Mouse (Mus musculus) limb, embryonic 11.5 days (tissue): ENCODE results near the gene Gm21983. TPM values are rescaled to one million over a fixed set of nuclear protein-coding genes. Genes with fewer than 3 reads are reported as not detected.
A peak's percentile ranks its signal among the peaks of the same experiment; 100 is the strongest.

Experiments used
- ATAC-seq: fragments of 200-750 bp; cut with Nextera tagmentation; 2 replicates; pipeline ENCODE4 v1.8.0; 2017; ENCODE audit warnings: low read depth; ENCODE audit not compliant: insufficient number of reproducible peaks, low FRiP score, low TSS enrichment
- DNase-seq: peaks from one replicate; pipeline ENCODE4 v3.0.0-alpha.2; 2015; ENCODE audit warnings: low spot score
- H3K27ac ChIP-seq: fragments of 300-500 bp; sonication (generic); replicated peaks from 2 replicates; pipeline ENCODE4 v1.5.1; 2014; ENCODE audit warnings: low read depth, mild to moderate bottlenecking, low read length
- H3K27me3 ChIP-seq: fragments of 300-500 bp; sonication (generic); 2 replicates; pipeline ENCODE4 v1.6.1; 2014; ENCODE audit warnings: mild to moderate bottlenecking, low read length, mixed read lengths; ENCODE audit not compliant: control insufficient read depth, insufficient read depth
- H3K36me3 ChIP-seq: fragments of 300-500 bp; sonication (generic); 2 replicates; pipeline ENCODE4 v1.6.1; 2014; ENCODE audit warnings: mild to moderate bottlenecking, low read length, moderate library complexity, mixed read lengths; ENCODE audit not compliant: control insufficient read depth, insufficient read depth
- H3K4me1 ChIP-seq: fragments of 300-500 bp; sonication (generic); 2 replicates; pipeline ENCODE4 v1.6.1; 2014; ENCODE audit warnings: low read length, mixed read lengths; ENCODE audit not compliant: control insufficient read depth, insufficient read depth
- H3K4me2 ChIP-seq: fragments of 300-500 bp; sonication (generic); 2 replicates; pipeline ENCODE4 v1.6.1; 2014; ENCODE audit warnings: low read depth, mild to moderate bottlenecking, moderate library complexity; ENCODE audit not compliant: severe bottlenecking
- H3K4me3 ChIP-seq: fragments of 300-500 bp; sonication (generic); 2 replicates; pipeline ENCODE4 v1.5.1; 2014; ENCODE audit warnings: low read depth, low read length
- H3K9ac ChIP-seq: fragments of 300-500 bp; sonication (generic); 2 replicates; pipeline ENCODE4 v1.6.1; 2014; ENCODE audit warnings: mild to moderate bottlenecking, low read length
- H3K9me3 ChIP-seq: fragments of 300-500 bp; sonication (generic); 2 replicates; pipeline ENCODE4 v1.6.1; 2016; ENCODE audit warnings: low read length; ENCODE audit not compliant: control insufficient read depth
- WGBS: fragments of 180-500 bp; shearing (Covaris S2); extraction: QIAGEN DNeasy Blood & Tissue Kit; methylation state at CpG from one replicate; pipeline ENCODE4 v1.1.7; 2014; 5-methylcytosine and 5-hydroxymethylcytosine counted together
- polyA plus RNA-seq: library from polyadenylated mRNA; unstranded; fragments of >200 nt; fragmentation: Nextera tagmentation; extraction: Ambion mirVana; gene quantifications from 2 replicates; pipeline ENCODE4 v1.2.1, GENCODE M21; 2014

The Gm21983 gene
- polyA plus RNA-seq, 1 experiment from 2014 or later: not detected

- Histone ChIP-seq H3K4me2 (no peak overlapping the region), H3K27ac (no peak overlapping the region), H3K9me3 (no peaks in the 10 kb centered on the region), H3K4me3 (no peak overlapping the region), H3K36me3 (peaks cover 14% of the 10 kb centered on the region), H3K4me1 (peaks cover 26% of the 10 kb centered on the region), H3K9ac (no peak overlapping the region), H3K27me3 (no peaks in the 10 kb centered on the region)
- DNase-seq (no peak), ATAC-seq (no peak)
- 92% methylated on average over 5 of the region's 5 CpGs for WGBS
These were observed 18.0 kb downstream of the Gm21983 start for GRCm38 (mm10) chr7:27162780-27163449.

GRCm38 (mm10) chr7:27161744-27162143 lies 19.1 kb downstream of the Gm21983 start:
- Histone ChIP-seq H3K27ac (no peak overlapping the region), H3K9ac (no peak overlapping the region), H3K36me3 (peaks cover 14% of the 10 kb centered on the region), H3K9me3 (no peaks in the 10 kb centered on the region), H3K4me3 (no peak overlapping the region), H3K4me2 (no peak overlapping the region), H3K27me3 (no peaks in the 10 kb centered on the region), H3K4me1 (peaks cover 22% of the 10 kb centered on the region)
- 85% methylated on average over 4 of the region's 4 CpGs for WGBS
- ATAC-seq: no peak
- no peak for DNase-seq

DNA sequence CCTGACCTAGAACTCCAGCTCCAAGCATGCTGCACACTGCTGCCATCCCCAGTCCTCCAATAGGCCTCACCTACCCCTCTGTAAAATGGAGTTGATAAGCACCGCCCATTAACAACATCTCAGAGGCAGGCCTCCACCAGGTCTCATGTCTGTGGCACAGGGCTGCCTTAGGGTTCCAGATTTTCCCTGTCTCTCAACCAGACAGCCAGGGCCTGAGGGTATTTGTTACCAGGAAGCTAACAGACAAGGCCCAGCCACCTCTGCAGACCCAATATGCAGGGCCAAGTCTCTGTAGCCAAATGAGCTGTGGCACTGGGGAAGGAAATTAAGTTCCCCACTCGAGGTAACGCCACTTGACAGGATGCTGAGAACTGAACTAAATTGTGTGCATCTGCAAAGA lies 20.0 kb downstream of the Gm21983 start:
- Histone ChIP-seq H3K36me3 (peaks cover 14% of the 10 kb centered on the region), H3K4me2 (no peak overlapping the region), H3K4me3 (no peak overlapping the region), H3K9ac (no peak overlapping the region), H3K9me3 (no peaks in the 10 kb centered on the region), H3K27ac (no peak overlapping the region), H3K4me1 (peaks cover 22% of the 10 kb centered on the region), H3K27me3 (no peaks in the 10 kb centered on the region)
- 90% methylated on average over 3 of the region's 3 CpGs for WGBS
- ATAC-seq: no peak
- no peak for DNase-seq

GRCm38 (mm10) chr7:27159882-27160281 lies 21.0 kb downstream of the Gm21983 start:
- no peaks in the 10 kb centered on the region for H3K9me3 ChIP-seq
- peaks cover 12% of the 10 kb centered on the region for H3K36me3 ChIP-seq
- no peak overlapping the region for H3K27ac ChIP-seq
- no peak overlapping the region for H3K4me2 ChIP-seq
- H3K27me3 ChIP-seq: no peaks in the 10 kb centered on the region
- DNase-seq (peak; percentile 82), ATAC-seq (peak; percentile 86)
- H3K4me3 ChIP-seq: no peak overlapping the region
- peaks cover 13% of the 10 kb centered on the region for H3K4me1 ChIP-seq
- 22% methylated on average over 8 of the region's 8 CpGs for WGBS
- H3K9ac ChIP-seq: no peak overlapping the region

- Histone ChIP-seq H3K9ac (no peak overlapping the region), H3K27me3 (no peaks in the 10 kb centered on the region), H3K4me3 (no peak overlapping the region), H3K9me3 (no peaks in the 10 kb centered on the region), H3K4me1 (peaks cover 8% of the 10 kb centered on the region; the same call in 1 of the 2 replicates), H3K36me3 (peaks cover 8% of the 10 kb centered on the region), H3K27ac (no peak overlapping the region), H3K4me2 (no peak overlapping the region)
- WGBS: 98% methylated on average over 6 of the region's 6 CpGs
- DNase-seq (no peak), ATAC-seq (no peak)
These were observed 21.6 kb downstream of the Gm21983 start for GRCm38 (mm10) chr7:27159256-27159655.

GRCm38 (mm10) chr7:27158171-27158570 lies 22.7 kb downstream of the Gm21983 start:
- no peak overlapping the region for H3K4me3 ChIP-seq
- 95% methylated on average over 9 of the region's 9 CpGs for WGBS
- DNase-seq (no peak), ATAC-seq (no peak)
- 0 out of 2 replicates have a peak, but pooled peaks cover 3% of the 10 kb centered on the region for H3K4me1 ChIP-seq
- no peaks in the 10 kb centered on the region for H3K9me3 ChIP-seq
- peaks cover 6% of the 10 kb centered on the region for H3K36me3 ChIP-seq
- no peak overlapping the region for H3K9ac ChIP-seq
- H3K4me2 ChIP-seq: no peak overlapping the region
- no peaks in the 10 kb centered on the region for H3K27me3 ChIP-seq
- no peak overlapping the region for H3K27ac ChIP-seq

GRCm38 (mm10) chr7:27156005-27156404 lies 24.9 kb downstream of the Gm21983 start:
- no peak for DNase-seq
- H3K27ac ChIP-seq: no peak overlapping the region
- H3K4me1 ChIP-seq: no peaks in the 10 kb centered on the region
- H3K9ac ChIP-seq: no peak overlapping the region
- 79% methylated on average over 13 of the region's 13 CpGs for WGBS
- H3K36me3 ChIP-seq: peaks cover 6% of the 10 kb centered on the region
- ATAC-seq: no peak
- no peaks in the 10 kb centered on the region for H3K9me3 ChIP-seq
- no peaks in the 10 kb centered on the region for H3K27me3 ChIP-seq
- no peak overlapping the region for H3K4me3 ChIP-seq
- H3K4me2 ChIP-seq: no peak overlapping the region

DNA sequence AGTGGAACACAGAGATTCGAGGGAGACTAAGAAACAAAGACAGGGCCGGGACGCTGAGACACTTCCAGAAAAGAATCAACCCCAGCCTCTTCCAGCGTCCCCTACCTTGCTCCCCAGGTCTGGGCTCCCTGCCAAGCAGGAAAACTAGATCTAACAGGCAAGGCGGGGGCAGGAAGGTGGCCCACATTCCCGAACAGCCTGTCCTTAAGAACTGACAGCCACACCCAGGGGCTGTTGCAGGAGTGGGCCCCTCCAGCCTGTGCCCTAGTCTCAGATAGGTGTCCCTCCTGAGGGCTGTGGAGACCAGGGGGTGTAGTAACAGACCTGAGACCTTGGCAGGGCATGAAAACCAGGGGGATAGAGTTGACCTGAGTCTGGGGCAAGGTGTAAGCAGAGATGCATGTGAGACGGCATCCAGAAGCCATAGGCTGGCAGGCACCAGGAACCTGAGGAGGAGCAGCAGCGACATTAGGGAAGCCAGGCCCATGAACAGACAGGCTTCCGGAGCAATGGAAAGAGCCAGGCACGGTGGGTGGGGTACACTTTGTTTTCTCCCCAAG lies 27.6 kb downstream of the Gm21983 start, which contains the start of gene Cyp2t4:
Cyp2t4 (plus strand) TSS at position 510 of the 560 bp plus-strand sequence.
- Histone ChIP-seq H3K27me3 (no peaks in the 10 kb centered on the region), H3K27ac (no peak within 1 kb of the TSS)
- WGBS: 81% methylated on average over 10 of the region's 10 CpGs

More for the DNA sequence above, 27.6 kb downstream of the Gm21983 start, which contains the start of gene Cyp2t4:
- H3K9me3 ChIP-seq: no peaks in the 10 kb centered on the region
- no peak within 1 kb of the TSS for H3K4me2 ChIP-seq
- DNase-seq (no peak), ATAC-seq (no peak)
- H3K9ac ChIP-seq: no peak within 1 kb of the TSS
- H3K36me3 ChIP-seq: peaks cover 3% of the 10 kb centered on the region
- no peaks in the 10 kb centered on the region for H3K4me1 ChIP-seq
- H3K4me3 ChIP-seq: no peak within 1 kb of the TSS
